Mouse (Mus musculus): ENCODE measurements around the gene Lamc2. TPM values are rescaled to one million over a fixed set of nuclear protein-coding genes. Genes with fewer than 3 reads are reported as not detected.

Gene Lamc2
- polyA plus RNA-seq, 1 experiment from 2014 or later, result 6.8 TPM

GRCm38 (mm10) chr1:153173276-153173675, 13.0 kb downstream of the Lamc2 start:
- Histone ChIP-seq H3K4me2 (replicated peaks) (no peak overlapping the region), H3K27ac (peak overlapping the region; percentile 52; the same call in 1 of the 2 replicates), H3K4me3 (no peak overlapping the region), H3K4me1 (peaks cover 13% of the 10 kb centered on the region), H3K27me3 (no peaks in the 10 kb centered on the region), H3K9ac (no peak overlapping the region), H3K9me3 (no peaks in the 10 kb centered on the region), H3K36me3 (no peaks in the 10 kb centered on the region)
- no peak for ATAC-seq (ENCODE audit: insufficient number of reproducible peaks, insufficient read depth, low FRiP score, low TSS enrichment)
- 68% methylated on average over 3 of the region's 3 CpGs for WGBS

GRCm38 (mm10) chr1:153172291-153172731, 13.9 kb downstream of the Lamc2 start:
- H3K9ac ChIP-seq, result no peak overlapping the region
- H3K4me2 ChIP-seq (replicated peaks), result no peak overlapping the region
- no peaks in the 10 kb centered on the region for H3K36me3 ChIP-seq
- no peaks in the 10 kb centered on the region for H3K9me3 ChIP-seq
- H3K4me3 ChIP-seq, result no peak overlapping the region
- 22% methylated on average over 9 of the region's 9 CpGs for WGBS
- H3K4me1 ChIP-seq, result peaks cover 13% of the 10 kb centered on the region
- no peak for ATAC-seq (ENCODE audit: insufficient number of reproducible peaks, insufficient read depth, low FRiP score, low TSS enrichment)
- no peaks in the 10 kb centered on the region for H3K27me3 ChIP-seq
- H3K27ac ChIP-seq, result peak overlapping the region; percentile 52

DNA sequence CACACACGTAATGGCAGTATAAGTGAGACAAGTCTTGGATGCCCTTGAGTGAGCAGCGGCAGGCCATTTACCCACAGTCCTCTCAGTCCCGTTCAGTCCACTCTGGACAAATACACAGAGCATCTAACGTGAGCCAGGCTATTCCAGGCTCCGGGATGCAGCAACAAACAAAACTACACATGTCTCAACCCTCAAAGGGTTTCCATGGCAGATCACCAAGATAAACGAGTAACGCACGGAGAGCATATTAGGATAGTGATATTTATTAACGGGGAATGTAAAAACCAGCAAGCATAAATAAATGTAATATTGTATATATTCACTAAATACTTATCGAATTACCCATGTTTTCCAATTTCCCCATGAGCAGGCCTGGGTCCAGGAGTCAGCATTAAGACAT, 15.2 kb downstream of the Lamc2 start:
- Histone ChIP-seq H3K27me3 (no peaks in the 10 kb centered on the region), H3K4me2 (replicated peaks) (no peak overlapping the region), H3K27ac (no peak overlapping the region), H3K4me1 (peaks cover 13% of the 10 kb centered on the region), H3K9me3 (no peaks in the 10 kb centered on the region), H3K9ac (no peak overlapping the region), H3K4me3 (no peak overlapping the region), H3K36me3 (no peaks in the 10 kb centered on the region)
- 77% methylated on average over 10 of the region's 10 CpGs for WGBS
- ATAC-seq (ENCODE audit: insufficient number of reproducible peaks, insufficient read depth, low FRiP score, low TSS enrichment), result no peak

DNA sequence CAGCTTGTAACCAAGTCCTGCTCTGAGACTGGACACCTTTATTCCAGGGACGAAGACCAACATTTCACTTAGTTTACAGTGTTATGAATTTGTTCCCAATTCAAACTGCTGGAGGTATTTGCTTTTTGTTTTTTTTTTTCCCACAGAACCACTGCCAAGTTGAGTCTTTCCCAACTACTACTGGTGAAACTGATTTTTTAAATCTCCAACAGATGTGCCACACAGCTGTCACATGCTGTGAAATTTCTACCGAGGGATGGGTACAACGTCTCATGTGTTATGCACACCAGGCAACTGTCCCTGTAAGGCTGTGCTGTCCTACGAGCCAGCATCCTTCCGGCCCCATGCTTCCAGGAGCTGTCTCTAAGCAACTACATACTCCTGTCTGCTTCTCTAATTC, 18.0 kb downstream of the Lamc2 start:
- no peaks in the 10 kb centered on the region for H3K9me3 ChIP-seq
- no peak overlapping the region for H3K4me2 ChIP-seq (replicated peaks)
- no peak overlapping the region for H3K27ac ChIP-seq
- H3K4me1 ChIP-seq, result peaks cover 10% of the 10 kb centered on the region
- no peaks in the 10 kb centered on the region for H3K36me3 ChIP-seq
- WGBS, result 73% methylated on average over 5 of the region's 5 CpGs
- no peak for ATAC-seq (ENCODE audit: insufficient number of reproducible peaks, insufficient read depth, low FRiP score, low TSS enrichment)
- H3K27me3 ChIP-seq, result no peaks in the 10 kb centered on the region
- no peak overlapping the region for H3K4me3 ChIP-seq
- H3K9ac ChIP-seq, result no peak overlapping the region

DNA sequence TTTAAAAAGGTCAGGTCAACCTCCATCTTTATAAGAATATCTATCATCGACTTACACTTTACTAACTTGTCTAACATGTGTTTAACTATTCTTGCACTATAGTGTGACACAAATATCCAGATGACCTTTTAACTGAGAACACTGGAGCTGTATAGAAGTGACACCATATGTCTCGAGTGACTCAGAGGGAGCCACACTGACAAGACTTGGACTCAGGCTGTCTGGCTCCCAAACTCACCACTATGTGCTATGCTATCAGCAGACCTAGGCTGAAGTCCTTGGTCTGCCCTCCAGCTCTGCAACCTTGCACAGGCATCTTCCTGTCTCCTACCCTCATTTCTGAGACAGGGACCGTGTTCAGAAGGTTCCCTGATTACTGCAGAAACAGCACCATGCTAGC, 22.4 kb downstream of the Lamc2 start:
- no peak for ATAC-seq (ENCODE audit: insufficient number of reproducible peaks, insufficient read depth, low FRiP score, low TSS enrichment)
- Histone ChIP-seq H3K9ac (no peak overlapping the region), H3K36me3 (no peaks in the 10 kb centered on the region), H3K9me3 (no peaks in the 10 kb centered on the region), H3K4me1 (peaks cover 4% of the 10 kb centered on the region; the same call in 1 of the 2 replicates), H3K27ac (no peak overlapping the region), H3K4me3 (no peak overlapping the region), H3K27me3 (no peaks in the 10 kb centered on the region), H3K4me2 (replicated peaks) (no peak overlapping the region)
- WGBS, result 49% methylated on average over 3 of the region's 3 CpGs

GRCm38 (mm10) chr1:153159137-153159536, 27.1 kb downstream of the Lamc2 start:
- H3K4me2 ChIP-seq (replicated peaks), result no peak overlapping the region
- no peak overlapping the region for H3K27ac ChIP-seq
- H3K36me3 ChIP-seq, result no peaks in the 10 kb centered on the region
- WGBS, result 91% methylated on average over 4 of the region's 4 CpGs
- H3K4me1 ChIP-seq, result peaks cover 4% of the 10 kb centered on the region; the same call in 1 of the 2 replicates
- no peak overlapping the region for H3K4me3 ChIP-seq
- ATAC-seq (ENCODE audit: insufficient number of reproducible peaks, insufficient read depth, low FRiP score, low TSS enrichment), result no peak
- H3K9ac ChIP-seq, result no peak overlapping the region
- no peaks in the 10 kb centered on the region for H3K27me3 ChIP-seq
- H3K9me3 ChIP-seq, result no peaks in the 10 kb centered on the region

DNA sequence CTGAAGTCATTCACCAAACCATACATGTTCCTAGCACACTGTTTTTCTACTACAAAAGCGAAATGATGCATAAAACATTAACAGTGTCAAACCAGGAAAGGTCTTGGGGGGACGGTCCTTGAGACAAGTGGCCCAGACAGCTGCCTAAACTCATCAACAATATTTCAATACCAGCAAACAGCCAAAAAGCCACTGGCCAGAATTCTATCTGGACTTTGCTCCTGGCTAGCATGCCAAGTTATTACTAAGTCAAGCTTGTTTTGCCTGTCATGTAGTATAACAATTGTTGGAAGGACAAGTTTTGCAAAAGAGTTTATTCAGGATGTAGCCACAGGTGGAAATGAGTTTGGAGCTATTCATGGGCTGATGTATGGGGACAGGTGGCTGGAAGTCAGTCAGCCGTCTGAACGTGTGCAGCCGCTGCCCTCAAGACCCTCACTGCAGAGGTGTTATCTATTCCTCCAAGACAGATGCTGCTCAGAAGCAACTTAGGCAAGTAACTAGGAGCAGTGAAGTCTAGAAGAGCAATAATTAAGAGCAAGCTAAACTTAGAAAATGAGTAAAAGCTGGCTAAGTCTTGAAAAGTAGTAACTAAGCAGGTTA, 29.1 kb downstream of the Lamc2 start:
- H3K9me3 ChIP-seq, result no peaks in the 10 kb centered on the region
- H3K9ac ChIP-seq, result no peak overlapping the region
- H3K4me1 ChIP-seq, result peaks cover 9% of the 10 kb centered on the region
- no peak for ATAC-seq (ENCODE audit: insufficient number of reproducible peaks, insufficient read depth, low FRiP score, low TSS enrichment)
- H3K36me3 ChIP-seq, result no peaks in the 10 kb centered on the region
- no peak overlapping the region for H3K27ac ChIP-seq
- no peak overlapping the region for H3K4me3 ChIP-seq
- no peaks in the 10 kb centered on the region for H3K27me3 ChIP-seq
- WGBS, result 75% methylated on average over 5 of the region's 5 CpGs
- no peak overlapping the region for H3K4me2 ChIP-seq (replicated peaks)

- no peak; the same call in 1 of the 2 replicates for ATAC-seq (ENCODE audit: insufficient number of reproducible peaks, insufficient read depth, low FRiP score, low TSS enrichment)
- H3K4me1 ChIP-seq, result peaks cover 5% of the 10 kb centered on the region; the same call in 1 of the 2 replicates
Measured at GRCm38 (mm10) chr1:153155364-153155763, 30.9 kb downstream of the Lamc2 start.

GRCm38 (mm10) chr1:153153619-153154137, 32.6 kb downstream of the Lamc2 start:
- 73% methylated on average over 10 of the region's 10 CpGs for WGBS
- Histone ChIP-seq H3K4me3 (no peak overlapping the region), H3K27me3 (no peaks in the 10 kb centered on the region), H3K27ac (no peak overlapping the region), H3K4me1 (peaks cover 5% of the 10 kb centered on the region; the same call in 1 of the 2 replicates), H3K36me3 (no peaks in the 10 kb centered on the region), H3K4me2 (replicated peaks) (no peak overlapping the region), H3K9ac (no peak overlapping the region), H3K9me3 (no peaks in the 10 kb centered on the region)
- no peak for ATAC-seq (ENCODE audit: insufficient number of reproducible peaks, insufficient read depth, low FRiP score, low TSS enrichment)

More at GRCm38 (mm10) chr1:153155364-153155763, 30.9 kb downstream of the Lamc2 start:
- Histone ChIP-seq H3K9ac (no peak overlapping the region), H3K4me2 (replicated peaks) (no peak overlapping the region), H3K36me3 (no peaks in the 10 kb centered on the region), H3K27ac (no peak overlapping the region), H3K27me3 (no peaks in the 10 kb centered on the region), H3K4me3 (no peak overlapping the region), H3K9me3 (no peaks in the 10 kb centered on the region)
- 69% methylated on average over 8 of the region's 8 CpGs for WGBS

- no peak overlapping the region for H3K9ac ChIP-seq
- no peaks in the 10 kb centered on the region for H3K36me3 ChIP-seq
- WGBS, result 70% methylated on average over 7 of the region's 7 CpGs
- no peak for ATAC-seq (ENCODE audit: insufficient number of reproducible peaks, insufficient read depth, low FRiP score, low TSS enrichment)
- H3K27ac ChIP-seq, result no peak overlapping the region
- no peaks in the 10 kb centered on the region for H3K27me3 ChIP-seq
- H3K4me1 ChIP-seq, result peaks cover 5% of the 10 kb centered on the region; the same call in 1 of the 2 replicates
- no peaks in the 10 kb centered on the region for H3K9me3 ChIP-seq
- no peak overlapping the region for H3K4me2 ChIP-seq (replicated peaks)
- no peak overlapping the region for H3K4me3 ChIP-seq
Measured at GRCm38 (mm10) chr1:153152594-153152993, 33.7 kb downstream of the Lamc2 start.

DNA sequence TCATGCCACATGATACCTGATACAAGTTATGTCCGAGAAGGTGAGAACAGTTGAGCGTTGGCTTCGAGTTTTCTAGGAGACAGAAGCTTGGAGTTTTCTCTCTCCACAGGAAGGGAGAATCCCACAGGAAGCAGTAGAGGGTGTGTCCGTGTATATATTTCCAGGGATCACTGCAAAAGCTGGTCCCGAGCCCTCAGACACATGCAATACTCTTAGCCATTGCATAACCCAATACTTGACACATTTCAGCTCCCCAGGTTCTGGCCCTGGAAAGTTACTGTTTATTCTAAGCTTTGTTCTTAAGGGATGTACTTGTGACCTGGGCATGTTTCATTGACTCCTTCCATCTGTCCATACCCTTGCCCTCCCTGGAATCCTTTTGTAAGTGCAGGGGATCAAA, 40.5 kb downstream of the Lamc2 start:
- Histone ChIP-seq H3K9ac (no peak overlapping the region), H3K27me3 (no peaks in the 10 kb centered on the region), H3K9me3 (no peaks in the 10 kb centered on the region), H3K4me2 (replicated peaks) (no peak overlapping the region), H3K36me3 (no peaks in the 10 kb centered on the region), H3K4me3 (no peak overlapping the region), H3K27ac (no peak overlapping the region), H3K4me1 (no peaks in the 10 kb centered on the region)
- 63% methylated on average over 5 of the region's 5 CpGs for WGBS
- ATAC-seq (ENCODE audit: insufficient number of reproducible peaks, insufficient read depth, low FRiP score, low TSS enrichment), result no peak

GRCm38 (mm10) chr1:153144021-153144420, 42.2 kb downstream of the Lamc2 start:
- Histone ChIP-seq H3K9ac (no peak overlapping the region), H3K9me3 (no peaks in the 10 kb centered on the region), H3K36me3 (no peaks in the 10 kb centered on the region), H3K4me3 (no peak overlapping the region), H3K4me2 (replicated peaks) (no peak overlapping the region), H3K27me3 (no peaks in the 10 kb centered on the region), H3K27ac (no peak overlapping the region), H3K4me1 (no peaks in the 10 kb centered on the region)
- 73% methylated on average over 11 of the region's 11 CpGs for WGBS
- ATAC-seq (ENCODE audit: insufficient number of reproducible peaks, insufficient read depth, low FRiP score, low TSS enrichment), result no peak
